Mouse (Mus musculus): ENCODE measurements around the gene P4hb. TPM values are rescaled to one million over a fixed set of nuclear protein-coding genes. Genes with fewer than 3 reads are reported as not detected.

The P4hb gene
- polyA plus RNA-seq (2017; shearing (Covaris generic)): 100 to 1,000 TPM; 254 to 278 TPM

GRCm38 (mm10) chr11:120572752-120573584 lies at the start of gene P4hb:
Gene P4hb, minus strand, starts transcription at chr11:120573253.

GRCm38 (mm10) chr11:120617519-120618112 lies 44.6 kb upstream of the P4hb start, which contains the start of gene Pcyt2:
Gene Pcyt2, minus strand, starts transcription at chr11:120617936.

GRCm38 (mm10) chr11:120608241-120609034 lies 35.4 kb upstream of the P4hb start, which contains the start of gene Npb:
Gene Npb, plus strand, starts transcription at chr11:120608477.

GRCm38 (mm10) chr11:120598283-120598989 lies 25.4 kb upstream of the P4hb start, which contains the start of the genes Alyref and Anapc11:
Gene Alyref, minus strand, starts transcription at chr11:120598365.
Gene Anapc11, plus strand, starts transcription at chr11:120598421.

GRCm38 (mm10) chr11:120581490-120582267 lies 8.6 kb upstream of the P4hb start, which contains the start of gene Arhgdia:
Gene Arhgdia, minus strand, starts transcription at chr11:120581624.

GRCm38 (mm10) chr11:120550810-120551440 lies 22.1 kb downstream of the P4hb start, which contains the start of gene Ppp1r27:
Gene Ppp1r27, minus strand, starts transcription at chr11:120551132.

GRCm38 (mm10) chr11:120549168-120549945 lies 23.7 kb downstream of the P4hb start, which contains the start of gene Mcrip1:
Gene Mcrip1, minus strand, starts transcription at chr11:120549727.

GRCm38 (mm10) chr11:120530085-120530964 lies 42.7 kb downstream of the P4hb start, which contains the start of gene Gcgr:
Gene Gcgr, plus strand, starts transcription at chr11:120530699.

Other genes starting within 250 kb of the P4hb start
- gene Actg1, start 224.7 kb downstream of the P4hb start, polyA plus RNA-seq (2017; shearing (Covaris generic)): 1,000 to 10,000 TPM; 1,736 to 3,573 TPM
- gene Fscn2, start 211.7 kb downstream of the P4hb start, polyA plus RNA-seq (2017; shearing (Covaris generic)): under 1 TPM in 1 of 2 experiments, not detected in 1; 0.42 TPM
- 10 to 100 TPM; 17.7 to 24.0 TPM for gene Faap100, start 194.5 kb downstream of the P4hb start, polyA plus RNA-seq (2017; shearing (Covaris generic))
- gene Nploc4, start 135.5 kb downstream of the P4hb start, polyA plus RNA-seq (2017; shearing (Covaris generic)): 10 to 100 TPM; 29.4 to 53.4 TPM
- gene Tspan10, start 130.6 kb downstream of the P4hb start, polyA plus RNA-seq (2017; shearing (Covaris generic)): under 1 TPM in 1 of 2 experiments, not detected in 1; 0.53 TPM
- under 1 TPM in 1 of 2 experiments, not detected in 1; 0.63 TPM for gene Pde6g, start 119.8 kb downstream of the P4hb start, polyA plus RNA-seq (2017; shearing (Covaris generic))
- gene Oxld1, start 115.2 kb downstream of the P4hb start, polyA plus RNA-seq (2017; shearing (Covaris generic)): 10 to 100 TPM; 10.9 to 11.1 TPM
- 10 to 100 TPM; 27.4 to 32.2 TPM for gene Ccdc137, start 115.1 kb downstream of the P4hb start, polyA plus RNA-seq (2017; shearing (Covaris generic))
- gene Arl16, start 105.6 kb downstream of the P4hb start, polyA plus RNA-seq (2017; shearing (Covaris generic)): 10 to 100 TPM; 26.3 to 36.0 TPM
- gene Mrpl12, start 88.6 kb downstream of the P4hb start, polyA plus RNA-seq (2017; shearing (Covaris generic)): 10 to 100 TPM; 54.0 to 85.3 TPM
- gene Slc25a10, start 81.4 kb downstream of the P4hb start, polyA plus RNA-seq (2017; shearing (Covaris generic)): 10 to 100 TPM in 1 of 2 experiments, 1 to 10 TPM in 1; 8.9 to 11.6 TPM
- not detected for gene Gcgr, start 42.6 kb downstream of the P4hb start, polyA plus RNA-seq (2017; shearing (Covaris generic))
- gene Mcrip1, start 23.5 kb downstream of the P4hb start, polyA plus RNA-seq (2017; shearing (Covaris generic)): 100 to 1,000 TPM; 116 to 170 TPM
- not detected for gene Ppp1r27, start 22.1 kb downstream of the P4hb start, polyA plus RNA-seq (2017; shearing (Covaris generic))
- gene Arhgdia, start 8.4 kb upstream of the P4hb start, polyA plus RNA-seq (2017; shearing (Covaris generic)): 100 to 1,000 TPM; 711 to 836 TPM
- 100 to 1,000 TPM; 330 to 378 TPM for gene Alyref, start 25.1 kb upstream of the P4hb start, polyA plus RNA-seq (2017; shearing (Covaris generic))
- 100 to 1,000 TPM; 108 to 129 TPM for gene Anapc11, start 25.2 kb upstream of the P4hb start, polyA plus RNA-seq (2017; shearing (Covaris generic))
- gene Npb, start 35.2 kb upstream of the P4hb start, polyA plus RNA-seq (2017; shearing (Covaris generic)): 1 to 10 TPM in 1 of 2 experiments, under 1 TPM in 1; 0.55 to 2.3 TPM
- gene Pcyt2, start 44.7 kb upstream of the P4hb start, polyA plus RNA-seq (2017; shearing (Covaris generic)): 100 to 1,000 TPM; 101 to 127 TPM
- gene Sirt7, start 52.0 kb upstream of the P4hb start, polyA plus RNA-seq (2017; shearing (Covaris generic)): 100 to 1,000 TPM; 166 to 248 TPM
- 10 to 100 TPM; 20.6 to 22.5 TPM for gene Mafg, start 60.3 kb upstream of the P4hb start, polyA plus RNA-seq (2017; shearing (Covaris generic))
- under 1 TPM; 0.23 to 0.66 TPM for gene Pycr1, start 70.5 kb upstream of the P4hb start, polyA plus RNA-seq (2017; shearing (Covaris generic))
- under 1 TPM; 0.36 to 0.41 TPM for gene Myadml2, start 74.9 kb upstream of the P4hb start, polyA plus RNA-seq (2017; shearing (Covaris generic))
- gene Notum, start 87.9 kb upstream of the P4hb start, polyA plus RNA-seq (2017; shearing (Covaris generic)): not detected
- 100 to 1,000 TPM; 160 to 177 TPM for gene Aspscr1, start 99.7 kb upstream of the P4hb start, polyA plus RNA-seq (2017; shearing (Covaris generic))
- gene Cenpx, start 140.5 kb upstream of the P4hb start, polyA plus RNA-seq (2017; shearing (Covaris generic)): 100 to 1,000 TPM; 104 to 146 TPM
- gene Lrrc45, start 140.7 kb upstream of the P4hb start, polyA plus RNA-seq (2017; shearing (Covaris generic)): 10 to 100 TPM; 37.3 to 49.3 TPM
- gene Rac3, start 148.2 kb upstream of the P4hb start, polyA plus RNA-seq (2017; shearing (Covaris generic)): 1 to 10 TPM; 1.4 TPM
- 10 to 100 TPM; 13.6 to 22.1 TPM for gene Dcxr, start 154.0 kb upstream of the P4hb start, polyA plus RNA-seq (2017; shearing (Covaris generic))
- gene Cbr2, start 158.9 kb upstream of the P4hb start, polyA plus RNA-seq (2017; shearing (Covaris generic)): 1 to 10 TPM in 1 of 2 experiments, not detected in 1; 8.5 TPM
- 10 to 100 TPM; 15.6 to 15.9 TPM for gene Hmga1b, start 189.5 kb upstream of the P4hb start, polyA plus RNA-seq (2017; shearing (Covaris generic))
- gene Rfng, start 211.0 kb upstream of the P4hb start, polyA plus RNA-seq (2017; shearing (Covaris generic)): 10 to 100 TPM; 31.9 to 32.2 TPM
- 100 to 1,000 TPM; 132 to 179 TPM for gene Gps1, start 211.0 kb upstream of the P4hb start, polyA plus RNA-seq (2017; shearing (Covaris generic))
- gene Dus1l, start 223.2 kb upstream of the P4hb start, polyA plus RNA-seq (2017; shearing (Covaris generic)): 10 to 100 TPM; 63.8 to 80.4 TPM

All from activated CD4-positive, CD25-positive, alpha-beta regulatory T cell (primary cell).